Mouse (Mus musculus): ENCODE data around the gene Tbc1d30.
A peak's percentile ranks its signal among the peaks of the same experiment; 100 is the strongest.

The Tbc1d30 gene

GRCm38 (mm10) chr10:121310511-121311221 is 40.4 kb downstream of the Tbc1d30 start:
- no peak for DNase-seq

- DNase-seq: no peak
Observed at GRCm38 (mm10) chr10:121309801-121310510, 41.1 kb downstream of the Tbc1d30 start.

- DNase-seq: no peak
Observed at GRCm38 (mm10) chr10:121309123-121309655, 41.9 kb downstream of the Tbc1d30 start.

- no peak for DNase-seq
Observed at GRCm38 (mm10) chr10:121305441-121305840, 45.6 kb downstream of the Tbc1d30 start.

GRCm38 (mm10) chr10:121303559-121303958 is 47.5 kb downstream of the Tbc1d30 start:
- no peak for DNase-seq

- no peak for DNase-seq
Observed at GRCm38 (mm10) chr10:121301868-121302267, 49.2 kb downstream of the Tbc1d30 start.

- DNase-seq: no peak
Observed at GRCm38 (mm10) chr10:121300659-121301058, 50.4 kb downstream of the Tbc1d30 start.

- DNase-seq: peak; percentile 29
Observed at GRCm38 (mm10) chr10:121297054-121297701, 53.9 kb downstream of the Tbc1d30 start.

- DNase-seq: no peak
Observed at GRCm38 (mm10) chr10:121294471-121294870, 56.6 kb downstream of the Tbc1d30 start.

- no peak for DNase-seq
Observed at GRCm38 (mm10) chr10:121293829-121294228, 57.2 kb downstream of the Tbc1d30 start.

- no peak for DNase-seq
Observed at GRCm38 (mm10) chr10:121291272-121291917, 59.7 kb downstream of the Tbc1d30 start.

GRCm38 (mm10) chr10:121290682-121291078 is 60.4 kb downstream of the Tbc1d30 start:
- no peak for DNase-seq

- DNase-seq: no peak
Observed at GRCm38 (mm10) chr10:121289970-121290681, 61.0 kb downstream of the Tbc1d30 start.

GRCm38 (mm10) chr10:121282926-121283325 is 68.2 kb downstream of the Tbc1d30 start:
- DNase-seq: no peak

- DNase-seq: peak; percentile 10
Observed at GRCm38 (mm10) chr10:121282436-121282835, 68.6 kb downstream of the Tbc1d30 start.

GRCm38 (mm10) chr10:121280943-121281342 is 70.1 kb downstream of the Tbc1d30 start:
- no peak for DNase-seq

GRCm38 (mm10) chr10:121277022-121277471 is 74.0 kb downstream of the Tbc1d30 start:
- DNase-seq: no peak

- no peak for DNase-seq
Observed at GRCm38 (mm10) chr10:121274964-121275363, 76.1 kb downstream of the Tbc1d30 start.

- no peak for DNase-seq
Observed at GRCm38 (mm10) chr10:121271002-121271401, 80.1 kb downstream of the Tbc1d30 start.

GRCm38 (mm10) chr10:121268771-121269170 is 82.3 kb downstream of the Tbc1d30 start:
- DNase-seq: no peak

GRCm38 (mm10) chr10:121264204-121264575 is 86.9 kb downstream of the Tbc1d30 start:
- DNase-seq: no peak

GRCm38 (mm10) chr10:121263520-121264203 is 87.4 kb downstream of the Tbc1d30 start:
- DNase-seq: no peak

All from kidney, adult 11 months (tissue).